Mouse (Mus musculus) forebrain, embryonic 15.5 days (tissue): Measurements from ENCODE around the gene Synj1. TPM values are rescaled to one million over a fixed set of nuclear protein-coding genes. Genes with fewer than 3 reads are reported as not detected.

Experiments
- ATAC-seq: fragments of 200-750 bp; cut with Nextera tagmentation; replicated peaks from 2 replicates; pipeline ENCODE4 v1.8.0; 2017; ENCODE audit warnings: mild to moderate bottlenecking, moderate TSS enrichment, moderate library complexity
- H3K27ac ChIP-seq: fragments of 300-500 bp; sonication (generic); replicated peaks from 2 replicates; pipeline ENCODE4 v1.5.1; 2015; ENCODE audit warnings: mild to moderate bottlenecking, inconsistent platforms
- H3K27me3 ChIP-seq: fragments of 300-500 bp; sonication (generic); 2 replicates; pipeline ENCODE4 v1.6.1; 2015; ENCODE audit warnings: inconsistent platforms
- H3K36me3 ChIP-seq: fragments of 300-500 bp; sonication (generic); 2 replicates; pipeline ENCODE4 v1.6.1; 2015; ENCODE audit warnings: mild to moderate bottlenecking, inconsistent platforms
- H3K4me1 ChIP-seq: fragments of 300-500 bp; sonication (generic); 2 replicates; pipeline ENCODE4 v1.6.1; 2015; ENCODE audit warnings: inconsistent platforms
- H3K4me2 ChIP-seq: fragments of 300-500 bp; sonication (generic); replicated peaks from 2 replicates; pipeline ENCODE4 v1.6.1; 2015; ENCODE audit warnings: mild to moderate bottlenecking, inconsistent platforms
- H3K4me3 ChIP-seq: fragments of 300-500 bp; sonication (generic); 2 replicates; pipeline ENCODE4 v1.5.1; 2015; ENCODE audit warnings: mild to moderate bottlenecking, inconsistent platforms
- H3K9ac ChIP-seq: fragments of 300-500 bp; sonication (generic); replicated peaks from 2 replicates; pipeline ENCODE4 v1.6.1; 2015; ENCODE audit warnings: mild to moderate bottlenecking, inconsistent platforms
- H3K9me3 ChIP-seq: fragments of 300-500 bp; sonication (generic); 2 replicates; pipeline ENCODE4 v1.6.1; 2016; ENCODE audit warnings: inconsistent platforms
- WGBS: fragments of 180-500 bp; shearing (Covaris S2); methylation state at CpG from one replicate; pipeline ENCODE4 v1.1.7; 2015; ENCODE audit warnings: mixed read lengths; 5-methylcytosine and 5-hydroxymethylcytosine counted together
- microRNA-seq: library from miRNA; unstranded; fragments of <30 nt; microRNA quantifications from one replicate; pipeline ENCODE4, GENCODE M21; 2016
- polyA plus RNA-seq: library from polyadenylated mRNA; unstranded; fragments of >200 nt; fragmentation: Nextera tagmentation; extraction: Ambion mirVana; gene quantifications from 2 replicates; pipeline ENCODE4 v1.2.1, GENCODE M21; 2015

Synj1 gene
- polyA plus RNA-seq, 1 experiment from 2014 or later: 36.0 TPM

- Histone ChIP-seq H3K27me3 (no peaks in the 10 kb centered on the region), H3K9ac (no peak overlapping the region), H3K9me3 (no peaks in the 10 kb centered on the region), H3K36me3 (no peaks in the 10 kb centered on the region), H3K4me2 (no peak overlapping the region), H3K4me3 (no peak overlapping the region), H3K27ac (no peak overlapping the region), H3K4me1 (no peaks in the 10 kb centered on the region)
- 91% methylated on average over 3 of the region's 3 CpGs for WGBS
- ATAC-seq: no peak
Measured at GRCm38 (mm10) chr16:90897651-90898050, 113.5 kb downstream of the Synj1 start.

- Histone ChIP-seq H3K4me3 (no peak overlapping the region), H3K36me3 (no peaks in the 10 kb centered on the region), H3K9me3 (no peaks in the 10 kb centered on the region), H3K9ac (no peak overlapping the region), H3K4me1 (no peaks in the 10 kb centered on the region), H3K27ac (no peak overlapping the region), H3K4me2 (no peak overlapping the region), H3K27me3 (no peaks in the 10 kb centered on the region)
- WGBS: 67% methylated on average over 9 of the region's 9 CpGs
- ATAC-seq: no peak
Measured at GRCm38 (mm10) chr16:90893792-90894191, 117.3 kb downstream of the Synj1 start.

GRCm38 (mm10) chr16:90893019-90893418 lies 118.1 kb downstream of the Synj1 start:
- Histone ChIP-seq H3K9me3 (no peaks in the 10 kb centered on the region), H3K36me3 (no peaks in the 10 kb centered on the region), H3K4me2 (no peak overlapping the region), H3K9ac (no peak overlapping the region), H3K4me1 (no peaks in the 10 kb centered on the region), H3K4me3 (no peak overlapping the region), H3K27ac (no peak overlapping the region), H3K27me3 (no peaks in the 10 kb centered on the region)
- no peak for ATAC-seq
- WGBS: 66% methylated on average over 7 of the region's 7 CpGs

- H3K9me3 ChIP-seq: no peaks in the 10 kb centered on the region
- no peak overlapping the region for H3K4me3 ChIP-seq
- no peaks in the 10 kb centered on the region for H3K36me3 ChIP-seq
- H3K9ac ChIP-seq: no peak overlapping the region
- no peak for ATAC-seq
- 82% methylated on average over 8 of the region's 8 CpGs for WGBS
- no peak overlapping the region for H3K4me2 ChIP-seq
- H3K27me3 ChIP-seq: no peaks in the 10 kb centered on the region
- H3K27ac ChIP-seq: no peak overlapping the region
- no peaks in the 10 kb centered on the region for H3K4me1 ChIP-seq
Measured at GRCm38 (mm10) chr16:90892081-90892480, 119.0 kb downstream of the Synj1 start.

GRCm38 (mm10) chr16:90891601-90892000 lies 119.5 kb downstream of the Synj1 start:
- H3K9ac ChIP-seq: no peak overlapping the region
- no peak overlapping the region for H3K27ac ChIP-seq
- no peaks in the 10 kb centered on the region for H3K27me3 ChIP-seq
- H3K36me3 ChIP-seq: no peaks in the 10 kb centered on the region
- no peak for ATAC-seq
- H3K4me3 ChIP-seq: no peak overlapping the region
- no peak overlapping the region for H3K4me2 ChIP-seq
- H3K4me1 ChIP-seq: no peaks in the 10 kb centered on the region
- H3K9me3 ChIP-seq: no peaks in the 10 kb centered on the region
- WGBS: 66% methylated on average over 14 of the region's 14 CpGs

GRCm38 (mm10) chr16:90890683-90891082 lies 120.4 kb downstream of the Synj1 start:
- Histone ChIP-seq H3K9me3 (no peaks in the 10 kb centered on the region), H3K36me3 (no peaks in the 10 kb centered on the region), H3K27me3 (no peaks in the 10 kb centered on the region), H3K4me1 (peaks cover 3% of the 10 kb centered on the region), H3K4me2 (no peak overlapping the region), H3K27ac (no peak overlapping the region), H3K9ac (no peak overlapping the region), H3K4me3 (no peak overlapping the region)
- ATAC-seq: no peak
- WGBS: 91% methylated on average over 9 of the region's 9 CpGs

Small RNA genes lying within 50 kb of the gene (microRNA-seq; reads per million reads assigned to microRNA genes)
- not detected for gene Gm22933

Other genes starting within 250 kb of the Synj1 start
- gene Urb1, start 200.9 kb downstream of the Synj1 start, polyA plus RNA-seq: 10.0 and 11.8 TPM in 2 replicates
- 6.4 and 6.5 TPM in 2 replicates for gene Eva1c, start 184.6 kb downstream of the Synj1 start, polyA plus RNA-seq
- 54.1 and 55.0 TPM in 2 replicates for gene Cfap298, start 76.2 kb downstream of the Synj1 start, polyA plus RNA-seq
- gene Paxbp1, start 33.2 kb upstream of the Synj1 start, polyA plus RNA-seq: 79.5 and 86.3 TPM in 2 replicates
- gene 4932438H23Rik, start 83.8 kb upstream of the Synj1 start, polyA plus RNA-seq: 0.60 and 0.89 TPM in 2 replicates
- gene Olig2, start 214.1 kb upstream of the Synj1 start, polyA plus RNA-seq: 7.1 and 8.6 TPM in 2 replicates